Mouse (Mus musculus): ENCODE measurements around the gene Hyal2. TPM values are rescaled to one million over a fixed set of nuclear protein-coding genes. Genes with fewer than 3 reads are reported as not detected.
A peak's percentile ranks its signal among the peaks of the same experiment; 100 is the strongest.

Hyal2 gene
- polyA plus RNA-seq, 1 experiment: 4.1 TPM

DNA sequence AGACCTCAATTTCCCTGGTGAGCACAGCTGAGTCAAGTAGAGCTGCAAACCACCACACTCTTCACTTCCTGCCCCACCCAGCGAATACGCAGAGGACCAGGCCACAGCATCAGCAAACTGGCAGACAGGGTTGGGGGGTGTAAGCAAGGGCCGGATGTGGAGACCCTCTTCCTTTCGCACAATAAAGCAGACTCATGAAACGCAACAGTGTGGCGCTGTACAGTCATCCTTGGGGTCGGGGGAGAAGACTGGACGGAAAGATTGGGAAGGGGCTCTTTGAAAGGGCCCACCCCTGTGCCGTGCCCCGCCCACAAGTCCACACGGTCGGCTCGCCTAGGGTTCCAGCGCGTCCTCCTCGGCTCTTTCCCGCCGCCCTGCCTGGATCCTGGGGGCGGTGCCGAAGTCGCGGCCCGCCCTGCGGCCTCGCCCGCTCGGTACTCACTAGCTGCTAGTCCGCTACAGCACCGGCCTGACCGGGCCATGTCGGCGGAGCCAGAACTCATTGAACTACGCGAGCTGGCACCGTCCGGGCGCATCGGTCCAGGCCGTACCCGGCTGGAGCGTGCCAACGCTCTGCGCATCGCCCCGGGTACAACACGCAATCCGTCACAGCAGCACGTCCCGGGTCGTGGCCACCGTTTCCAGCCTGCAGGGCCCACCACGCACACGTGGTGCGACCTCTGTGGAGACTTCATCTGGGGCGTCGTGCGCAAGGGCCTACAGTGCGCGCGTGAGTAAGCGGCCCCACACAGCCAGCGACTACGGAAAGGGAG lies 16.4 kb upstream of the Hyal2 start, which contains the start of gene Rassf1:
Rassf1 (plus strand) TSS at position 439 of the 773 bp plus-strand sequence.
- H3K36me3 ChIP-seq (ENCODE audit: control insufficient read depth): peaks cover under 1% of the 10 kb centered on the region
- peaks cover 40% of the 10 kb centered on the region for H3K27me3 ChIP-seq (ENCODE audit: control insufficient read depth)
- H3K4me3 ChIP-seq (replicated peaks): peak within 1 kb of the TSS; percentile 63
- peaks cover 77% of the 10 kb centered on the region for H3K4me1 ChIP-seq (ENCODE audit: control insufficient read depth)
- TF ChIP-seq GATA1 (IDR thresholded peaks at IDR 0.05; ENCODE audit: low read length): no peak
- no peak for TF ChIP-seq TAL1 (IDR thresholded peaks at IDR 0.05; ENCODE audit: low read length)
- H3K9me3 ChIP-seq (ENCODE audit: control insufficient read depth, low read length): no peaks in the 10 kb centered on the region

DNA sequence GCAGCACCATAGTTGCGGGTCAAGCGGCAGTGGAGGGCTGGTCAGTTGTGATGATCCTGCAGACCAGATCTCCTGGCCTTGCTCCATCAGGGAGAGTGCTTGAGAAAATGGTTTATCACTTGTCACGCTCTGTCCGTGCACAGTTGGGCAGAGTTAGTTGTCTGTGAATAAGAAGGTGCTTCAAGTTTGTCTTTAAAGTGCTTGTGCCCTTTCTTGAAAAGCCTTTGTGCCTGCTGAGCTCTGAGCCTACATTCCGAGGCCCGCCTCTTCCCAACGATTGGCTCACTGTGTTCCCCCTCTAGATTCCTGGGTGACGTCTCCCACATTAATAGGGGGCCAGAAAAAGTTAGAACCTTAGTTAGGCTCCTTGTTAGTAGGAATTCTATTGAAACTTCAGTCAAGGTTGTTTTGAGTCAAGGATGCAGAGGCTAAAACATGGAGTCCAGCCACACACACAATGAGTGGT lies 15.8 kb upstream of the Hyal2 start:
- no peaks in the 10 kb centered on the region for H3K9me3 ChIP-seq (ENCODE audit: control insufficient read depth, low read length)
- TF ChIP-seq GATA1 (IDR thresholded peaks at IDR 0.05; ENCODE audit: low read length) (no peak), TAL1 (IDR thresholded peaks at IDR 0.05; ENCODE audit: low read length) (no peak)
- H3K4me1 ChIP-seq (ENCODE audit: control insufficient read depth): peaks cover 77% of the 10 kb centered on the region

DNA sequence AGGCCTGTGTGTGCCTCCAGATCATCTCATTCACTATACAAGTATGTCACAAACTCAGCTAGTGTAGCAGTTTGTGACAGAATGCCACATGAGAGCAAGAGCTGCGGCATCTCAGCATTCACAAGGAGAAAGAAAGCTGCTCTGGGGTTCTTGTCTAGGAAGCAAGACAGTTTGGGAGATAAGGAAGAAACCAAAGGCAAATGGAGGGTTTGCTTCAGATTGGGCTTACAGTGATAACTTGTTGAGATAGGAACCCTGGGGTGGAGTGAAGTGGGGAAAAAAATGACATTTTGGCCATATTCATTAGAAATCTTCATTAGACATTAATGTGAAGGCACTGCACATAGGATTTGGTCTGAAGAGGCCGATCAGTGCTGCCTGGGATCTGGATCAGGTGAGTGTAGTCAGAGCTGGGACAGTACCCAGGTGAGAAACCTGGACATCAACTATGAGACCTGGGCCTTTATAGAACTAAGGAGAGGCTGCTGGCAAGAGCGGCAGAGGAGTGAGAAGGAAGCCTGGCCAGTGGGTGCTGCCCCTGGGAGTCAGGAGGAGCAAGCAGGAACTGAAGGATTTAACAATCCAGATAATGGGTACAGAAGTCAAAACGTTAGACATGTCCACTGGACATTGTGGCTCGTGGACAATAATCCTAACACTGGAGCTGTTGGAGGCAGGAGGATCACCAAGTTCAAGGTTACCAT lies 14.9 kb upstream of the Hyal2 start:
- Histone ChIP-seq H3K4me1 (ENCODE audit: control insufficient read depth) (peaks cover 77% of the 10 kb centered on the region), H3K4me3 (replicated peaks) (no peak overlapping the region), H3K9me3 (ENCODE audit: control insufficient read depth, low read length) (no peaks in the 10 kb centered on the region)

More for the DNA sequence above, 15.8 kb upstream of the Hyal2 start:
- peaks cover 40% of the 10 kb centered on the region for H3K27me3 ChIP-seq (ENCODE audit: control insufficient read depth)
- H3K36me3 ChIP-seq (ENCODE audit: control insufficient read depth): peaks cover 6% of the 10 kb centered on the region
- peak overlapping the region; percentile 63 for H3K4me3 ChIP-seq (replicated peaks)

DNA sequence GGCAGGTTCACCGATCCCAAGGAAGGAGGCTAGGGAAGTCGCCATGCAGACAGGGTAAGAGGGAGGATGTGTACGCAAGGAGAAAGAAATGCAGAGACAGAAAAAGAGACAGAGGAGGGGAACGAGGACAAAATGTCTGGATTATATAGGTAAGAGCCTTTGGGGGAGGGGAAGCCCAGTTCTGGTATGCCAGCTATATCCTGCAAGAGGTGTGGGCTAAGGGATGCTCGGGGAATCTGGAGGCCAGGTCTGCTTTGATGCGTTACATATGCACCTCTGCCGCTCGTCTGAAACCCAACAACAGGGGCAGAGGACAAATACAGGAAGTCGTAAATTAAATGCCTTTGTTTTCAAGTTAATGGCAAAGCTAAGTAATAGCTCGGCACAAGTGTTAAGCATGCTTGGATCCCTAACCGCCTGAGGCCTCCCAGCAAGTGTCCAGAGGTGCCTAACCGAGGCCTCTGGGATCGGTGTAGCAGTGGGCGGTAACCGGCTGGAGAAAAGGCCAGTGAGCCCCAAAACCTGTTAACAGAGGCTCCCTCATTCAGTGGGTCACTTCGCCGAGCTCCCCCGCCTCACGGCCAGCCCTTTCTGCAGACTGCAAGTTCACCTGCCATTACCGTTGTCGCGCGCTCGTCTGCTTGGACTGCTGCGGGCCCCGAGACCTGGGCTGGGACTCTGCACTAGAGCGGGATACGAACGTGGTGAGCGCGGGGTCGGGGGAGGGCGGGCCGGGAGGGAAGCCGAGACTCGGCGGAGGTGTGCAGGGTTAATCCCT lies 14.0 kb upstream of the Hyal2 start:
- no peak for TF ChIP-seq GATA1 (IDR thresholded peaks at IDR 0.05; ENCODE audit: low read length)
- Histone ChIP-seq H3K9me3 (ENCODE audit: control insufficient read depth, low read length) (no peaks in the 10 kb centered on the region), H3K4me1 (ENCODE audit: control insufficient read depth) (peaks cover 74% of the 10 kb centered on the region), H3K27me3 (ENCODE audit: control insufficient read depth) (peaks cover 38% of the 10 kb centered on the region), H3K4me3 (replicated peaks) (peak overlapping the region; percentile 99), H3K36me3 (ENCODE audit: control insufficient read depth) (peaks cover 24% of the 10 kb centered on the region)

More for the DNA sequence above, 14.9 kb upstream of the Hyal2 start:
- Histone ChIP-seq H3K36me3 (ENCODE audit: control insufficient read depth) (peaks cover 15% of the 10 kb centered on the region), H3K27me3 (ENCODE audit: control insufficient read depth) (peaks cover 40% of the 10 kb centered on the region)
- TF ChIP-seq GATA1 (IDR thresholded peaks at IDR 0.05; ENCODE audit: low read length) (no peak), TAL1 (IDR thresholded peaks at IDR 0.05; ENCODE audit: low read length) (no peak)

DNA sequence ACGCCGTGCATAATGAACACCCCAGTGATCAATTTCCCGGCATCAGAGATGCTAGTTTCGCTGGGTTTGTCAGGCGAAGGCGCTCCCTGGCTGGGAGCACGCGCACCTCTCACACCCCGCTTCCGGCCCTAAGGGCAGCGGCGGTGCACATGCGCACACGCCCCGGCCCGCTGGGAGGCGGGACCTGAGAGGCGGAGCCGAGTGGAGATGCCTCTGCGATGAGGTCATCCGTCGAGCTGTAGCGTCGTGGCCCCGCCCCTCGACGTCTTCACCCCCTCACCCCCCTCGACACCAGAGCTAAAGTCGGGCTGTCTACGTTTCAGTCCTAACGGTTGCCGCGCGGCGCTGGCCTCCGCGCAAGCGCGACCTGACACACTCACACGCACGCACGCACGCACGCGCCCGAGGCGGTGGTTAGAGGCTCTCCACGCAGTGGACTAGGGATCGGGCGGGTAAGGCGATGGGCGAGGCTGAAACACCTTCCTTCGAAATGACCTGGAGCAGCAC lies 13.4 kb upstream of the Hyal2 start:
- peaks cover 74% of the 10 kb centered on the region for H3K4me1 ChIP-seq (ENCODE audit: control insufficient read depth)
- peaks cover 32% of the 10 kb centered on the region for H3K27me3 ChIP-seq (ENCODE audit: control insufficient read depth)
- no peaks in the 10 kb centered on the region for H3K9me3 ChIP-seq (ENCODE audit: control insufficient read depth, low read length)
- H3K36me3 ChIP-seq (ENCODE audit: control insufficient read depth): peaks cover 30% of the 10 kb centered on the region
- TF ChIP-seq TAL1 (IDR thresholded peaks at IDR 0.05; ENCODE audit: low read length) (no peak), GATA1 (IDR thresholded peaks at IDR 0.05; ENCODE audit: low read length) (no peak)
- H3K4me3 ChIP-seq (replicated peaks): peak overlapping the region; percentile 99

DNA sequence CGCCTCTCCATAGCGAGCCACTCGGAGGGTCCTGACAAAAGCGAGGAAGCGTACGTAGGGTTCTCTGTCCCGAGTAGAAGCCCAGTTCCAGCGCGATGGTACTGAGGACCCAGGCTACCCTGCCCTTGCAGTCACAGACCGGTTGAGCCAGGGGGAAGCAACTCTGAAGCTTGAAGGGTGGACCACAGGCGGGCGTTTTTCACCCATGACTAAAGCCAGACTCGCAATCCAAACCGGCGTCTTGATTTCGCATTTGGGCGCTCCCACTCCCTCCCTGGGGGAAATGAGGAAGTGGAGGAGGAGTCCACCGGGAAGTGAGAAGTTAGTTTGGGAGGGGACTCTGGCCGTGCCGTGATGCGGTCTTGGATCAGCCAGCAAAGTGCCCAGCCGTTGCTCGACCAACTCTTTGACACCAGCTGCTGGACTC lies 12.7 kb upstream of the Hyal2 start:
- H3K27me3 ChIP-seq (ENCODE audit: control insufficient read depth): peaks cover 27% of the 10 kb centered on the region
- peak overlapping the region; percentile 99 for H3K4me3 ChIP-seq (replicated peaks)
- no peaks in the 10 kb centered on the region for H3K9me3 ChIP-seq (ENCODE audit: control insufficient read depth, low read length)
- peaks cover 37% of the 10 kb centered on the region for H3K36me3 ChIP-seq (ENCODE audit: control insufficient read depth)
- H3K4me1 ChIP-seq (ENCODE audit: control insufficient read depth): peaks cover 74% of the 10 kb centered on the region
- TF ChIP-seq GATA1 (IDR thresholded peaks at IDR 0.05; ENCODE audit: low read length) (no peak), TAL1 (IDR thresholded peaks at IDR 0.05; ENCODE audit: low read length) (no peak)

DNA sequence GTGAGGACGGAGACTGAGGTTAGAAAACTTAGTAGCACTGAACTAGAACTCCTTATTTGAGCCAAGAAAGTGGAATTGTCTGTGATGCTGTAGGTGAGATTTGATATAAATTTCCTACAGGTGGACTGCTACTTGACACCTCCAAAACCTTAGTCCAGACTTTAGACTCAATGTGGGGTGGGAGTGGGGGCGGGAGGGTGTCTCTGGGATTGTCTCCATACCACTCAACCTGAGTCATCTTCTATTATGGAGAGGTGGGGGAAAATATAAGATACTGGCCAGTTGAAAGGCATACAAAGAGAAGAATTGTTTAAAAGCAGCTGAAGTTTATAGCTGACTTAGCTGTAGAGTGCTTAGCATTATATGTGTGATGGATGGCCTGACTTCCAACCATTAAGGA lies 12.0 kb upstream of the Hyal2 start:
- Histone ChIP-seq H3K36me3 (ENCODE audit: control insufficient read depth) (peaks cover 44% of the 10 kb centered on the region), H3K4me1 (ENCODE audit: control insufficient read depth) (peaks cover 70% of the 10 kb centered on the region)
- TF ChIP-seq TAL1 (IDR thresholded peaks at IDR 0.05; ENCODE audit: low read length): no peak
- TF ChIP-seq GATA1 (IDR thresholded peaks at IDR 0.05; ENCODE audit: low read length): no peak

DNA sequence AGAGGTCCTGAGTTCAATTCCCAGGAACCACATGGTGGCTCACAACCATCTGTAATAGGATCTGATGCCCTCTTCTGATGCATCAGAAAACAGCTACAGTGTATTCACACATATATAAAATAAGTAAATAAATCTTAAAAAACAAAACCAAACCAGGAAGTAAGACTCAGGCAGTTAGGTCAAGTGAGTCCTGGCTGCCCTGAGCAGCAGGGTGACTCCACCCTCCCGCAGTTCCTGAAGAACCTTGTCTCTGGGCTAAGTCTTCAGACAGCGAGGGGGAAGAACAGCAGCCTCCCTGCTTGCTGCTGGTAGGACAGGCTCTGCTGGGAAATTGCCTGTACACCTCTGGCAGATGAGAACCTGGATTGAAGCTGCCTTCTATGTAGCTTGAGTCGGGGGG lies 11.4 kb upstream of the Hyal2 start:
- TF ChIP-seq GATA1 (IDR thresholded peaks at IDR 0.05; ENCODE audit: low read length): no peak
- Histone ChIP-seq H3K36me3 (ENCODE audit: control insufficient read depth) (peaks cover 50% of the 10 kb centered on the region), H3K4me1 (ENCODE audit: control insufficient read depth) (peaks cover 64% of the 10 kb centered on the region), H3K27me3 (ENCODE audit: control insufficient read depth) (peaks cover 14% of the 10 kb centered on the region), H3K4me3 (replicated peaks) (peak overlapping the region; percentile 99), H3K9me3 (ENCODE audit: control insufficient read depth, low read length) (no peaks in the 10 kb centered on the region)

More for the DNA sequence above, 12.0 kb upstream of the Hyal2 start:
- H3K4me3 ChIP-seq (replicated peaks): peak overlapping the region; percentile 99
- no peaks in the 10 kb centered on the region for H3K9me3 ChIP-seq (ENCODE audit: control insufficient read depth, low read length)
- peaks cover 21% of the 10 kb centered on the region for H3K27me3 ChIP-seq (ENCODE audit: control insufficient read depth)
